Mouse (Mus musculus) CH12.LX (cell line): ENCODE measurements around the gene Gdf10. TPM values are rescaled to one million over a fixed set of nuclear protein-coding genes. Genes with fewer than 3 reads are reported as not detected.

Experiments
- DNase-seq: peaks from one replicate; pipeline ENCODE4 v3.0.0-alpha.2; 2013; ENCODE audit errors: extremely low read depth
- H3K27ac ChIP-seq: 2 replicates; pipeline ENCODE4 v1.5.1; 2012; ENCODE audit warnings: low read depth, mild to moderate bottlenecking, control low read depth, moderate library complexity; ENCODE audit not compliant: insufficient read depth
- H3K27me3 ChIP-seq: replicated peaks from 2 replicates; pipeline ENCODE3; 2012; ENCODE audit warnings: inconsistent platforms
- H3K36me3 ChIP-seq, 2 experiments: replicated peaks in 1 of 2; 2 replicates each; pipeline versions ENCODE3 to v1.6.1; 2012; ENCODE audit warnings: inconsistent platforms in 1 of 2, low read length in 1 of 2, mild to moderate bottlenecking in 1 of 2, mixed read lengths in 1 of 2, moderate library complexity in 1 of 2; ENCODE audit not compliant: control insufficient read depth in 1 of 2, insufficient read depth in 1 of 2
- H3K4me1 ChIP-seq, 2 experiments: 2 replicates each; pipeline ENCODE4 v1.6.1; 2012; ENCODE audit warnings: inconsistent platforms in 1 of 2, moderate library complexity in 1 of 2; ENCODE audit not compliant: insufficient read depth in 2 of 2, control insufficient read depth in 1 of 2
- H3K4me2 ChIP-seq: 2 replicates; pipeline ENCODE4 v1.6.1; 2012; ENCODE audit warnings: low read depth, mild to moderate bottlenecking, control low read depth; ENCODE audit not compliant: poor library complexity, insufficient read depth, severe bottlenecking
- H3K4me3 ChIP-seq, 3 experiments: fragments of 150-350 bp in 1 of 3; sonication (generic) in 1 of 3; replicated peaks in 1 of 3; 2 replicates each; pipeline versions ENCODE3 to v1.5.1; 2011 to 2012; ENCODE audit warnings: low read depth in 2 of 3, low read length in 2 of 3, mild to moderate bottlenecking in 2 of 3, moderate library complexity in 2 of 3, control low read depth in 1 of 3, improper control_type of control experiment in 1 of 3, inconsistent platforms in 1 of 3, mixed read lengths in 1 of 3; ENCODE audit not compliant: poor library complexity in 1 of 3
- H3K79me2 ChIP-seq: replicated peaks from 2 replicates; pipeline ENCODE4 v1.6.1; 2012; ENCODE audit warnings: mild to moderate bottlenecking, moderate library complexity; ENCODE audit not compliant: control insufficient read depth, poor library complexity, insufficient read depth, severe bottlenecking; ENCODE audit errors: extremely low read depth
- H3K9ac ChIP-seq: 2 replicates; pipeline ENCODE4 v1.6.1; 2012; ENCODE audit warnings: low read depth, mild to moderate bottlenecking, control low read depth, moderate library complexity; ENCODE audit not compliant: insufficient read depth
- H3K9me3 ChIP-seq: replicated peaks from 2 replicates; pipeline ENCODE3; 2012; ENCODE audit warnings: low read length, inconsistent platforms, mixed read lengths
- BHLHE40 ChIP-seq: IDR thresholded peaks from 2 replicates; pipeline ENCODE4 v1.6.1; 2011; ENCODE audit warnings: mild to moderate bottlenecking, low read depth, low read length, improper control_type of control experiment
- CHD2 ChIP-seq: IDR thresholded peaks from 2 replicates; pipeline ENCODE4 v1.6.1; 2011; ENCODE audit warnings: low read length, improper control_type of control experiment
- E2F4 ChIP-seq: IDR thresholded peaks from 2 replicates; pipeline ENCODE4 v1.6.1; 2011; ENCODE audit warnings: low read depth, low read length, improper control_type of control experiment; ENCODE audit not compliant: insufficient replicate concordance
- HCFC1 ChIP-seq: IDR thresholded peaks from 2 replicates; pipeline ENCODE4 v1.6.1; 2012; ENCODE audit warnings: low read depth, mild to moderate bottlenecking, inconsistent platforms, low read length, improper control_type of control experiment
- JUND ChIP-seq: conservative IDR thresholded peaks from 2 replicates; pipeline ENCODE4 v1.6.1; 2011; ENCODE audit warnings: low read depth, low read length, improper control_type of control experiment
- KAT2A ChIP-seq: IDR thresholded peaks from 2 replicates; pipeline ENCODE4 v1.6.1; 2012; ENCODE audit warnings: low read length, improper control_type of control experiment, inconsistent platforms; ENCODE audit not compliant: insufficient replicate concordance
- MAFK ChIP-seq: IDR thresholded peaks from 2 replicates; pipeline ENCODE4 v1.6.1; 2011; ENCODE audit warnings: low read length, improper control_type of control experiment; ENCODE audit not compliant: insufficient replicate concordance
- MAX ChIP-seq: IDR thresholded peaks from 2 replicates; pipeline ENCODE4 v1.6.1; 2011; ENCODE audit warnings: low read length, improper control_type of control experiment
- MAZ ChIP-seq: IDR thresholded peaks from 2 replicates; pipeline ENCODE4 v1.6.1; 2012; ENCODE audit warnings: low read depth, mild to moderate bottlenecking, inconsistent platforms, low read length, improper control_type of control experiment, moderate library complexity
- MEF2A ChIP-seq: IDR thresholded peaks from 2 replicates; pipeline ENCODE4 v1.6.1; 2014; ENCODE audit warnings: low read depth, mild to moderate bottlenecking, inconsistent platforms, low read length, improper control_type of control experiment, borderline replicate concordance
- POLR2AphosphoS2 ChIP-seq: IDR thresholded peaks from 2 replicates; pipeline ENCODE4 v1.6.1; 2011; ENCODE audit warnings: low read depth, low read length, improper control_type of control experiment
- RCOR1 ChIP-seq: conservative IDR thresholded peaks from 2 replicates; pipeline ENCODE4 v1.6.1; 2012; ENCODE audit warnings: low read depth, mild to moderate bottlenecking, inconsistent platforms, low read length, improper control_type of control experiment
- UBTF ChIP-seq: IDR thresholded peaks from 2 replicates; pipeline ENCODE4 v1.6.1; 2012; ENCODE audit warnings: low read depth, mild to moderate bottlenecking, inconsistent platforms, low read length, improper control_type of control experiment, moderate library complexity
- USF1 ChIP-seq: IDR thresholded peaks from 2 replicates; pipeline ENCODE4 v1.6.1; 2014; ENCODE audit warnings: low read depth, mild to moderate bottlenecking, inconsistent platforms, low read length, improper control_type of control experiment
- USF2 ChIP-seq: conservative IDR thresholded peaks from 2 replicates; pipeline ENCODE4 v1.6.1; 2011; ENCODE audit warnings: low read depth, low read length, improper control_type of control experiment
- ZMIZ1 ChIP-seq: IDR thresholded peaks from 2 replicates; pipeline ENCODE4 v1.6.1; 2012; ENCODE audit warnings: low read depth, mild to moderate bottlenecking, inconsistent platforms, low read length, improper control_type of control experiment
- ZNF384 ChIP-seq: IDR thresholded peaks from 2 replicates; pipeline ENCODE4 v1.6.1; 2012; ENCODE audit warnings: low read depth, low read length, improper control_type of control experiment, inconsistent platforms
- dilution Hi-C: fragments of 300-500 bp; cut with MboI; formaldehyde crosslinking; loops from 2 replicates; pipeline ENCODE4 v1.14.3; 2020; ENCODE audit warnings: low sequenced_read_pairs; ENCODE audit not compliant: extremely low pct_unique_long_range_greater_than_20kb, extremely low pct_ligation_motif_present
- in situ Hi-C: fragments of 300-500 bp; cut with MboI; formaldehyde crosslinking; loops from 3 replicates; pipeline ENCODE4 v1.14.3; 2019; ENCODE audit warnings: low sequenced_read_pairs, low pct_ligation_motif_present, low pct_unique_long_range_greater_than_20kb, mixed read lengths
- polyA plus RNA-seq: library from polyadenylated mRNA; unstranded; fragments of >175 nt; gene quantifications from 2 replicates; pipeline ENCODE4 v1.2.1, GENCODE M21; 2012; ENCODE audit warnings: low read depth; ENCODE audit not compliant: insufficient read length
- total RNA-seq, 2 experiments: library from RNA; depleted of rRNA; stranded (reverse); fragments of 300-350 nt in 1 of 2; fragments of >200 nt in 1 of 2; gene quantifications; 2 replicates each; pipeline ENCODE4 v1.2.3; 2012 to 2014

Gdf10 gene
- total and polyA plus RNA-seq, 3 experiments: not detected

DNA sequence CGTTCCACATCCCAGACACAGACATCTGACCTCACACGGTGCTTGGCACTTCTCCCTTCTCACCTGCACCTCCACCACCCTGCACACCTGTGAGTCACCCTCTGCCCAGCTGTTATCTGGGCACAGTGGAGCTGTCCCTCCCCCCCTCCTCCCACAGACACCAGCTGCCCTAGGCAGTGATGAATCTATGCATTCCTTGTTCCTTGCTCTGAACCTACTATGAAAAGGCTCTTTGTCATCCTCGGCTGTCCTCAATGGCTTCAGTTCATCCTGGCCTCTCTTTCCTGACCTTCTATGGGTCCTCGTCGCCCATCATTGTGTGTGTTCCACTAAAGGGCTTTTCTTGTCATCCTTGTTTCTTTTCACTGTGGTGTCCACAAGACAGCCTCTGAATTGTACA, 51.4 kb downstream of the Gdf10 start:
- in situ Hi-C loops (no loop called here), dilution Hi-C loops (no loop called here)
- TF ChIP-seq ZMIZ1: no peak
- no peak for TF ChIP-seq HCFC1
- no peak for TF ChIP-seq KAT2A
- TF ChIP-seq ZNF384: no peak
- H3K27ac ChIP-seq: no peak overlapping the region
- no peaks in the 10 kb centered on the region for H3K79me2 ChIP-seq
- H3K36me3 ChIP-seq: no peaks in the 10 kb centered on the region
- H3K4me1 ChIP-seq: peaks cover 0 to 6% of the 10 kb centered on the region in 2 experiments; a peak in 1 of 4 replicates
- H3K27me3 ChIP-seq: peaks cover 5% of the 10 kb centered on the region
- no peak for DNase-seq
- H3K9me3 ChIP-seq: no peaks in the 10 kb centered on the region
- H3K4me2 ChIP-seq: no peak overlapping the region
- H3K9ac ChIP-seq: no peak overlapping the region
- no peak overlapping the region for H3K4me3 ChIP-seq

DNA sequence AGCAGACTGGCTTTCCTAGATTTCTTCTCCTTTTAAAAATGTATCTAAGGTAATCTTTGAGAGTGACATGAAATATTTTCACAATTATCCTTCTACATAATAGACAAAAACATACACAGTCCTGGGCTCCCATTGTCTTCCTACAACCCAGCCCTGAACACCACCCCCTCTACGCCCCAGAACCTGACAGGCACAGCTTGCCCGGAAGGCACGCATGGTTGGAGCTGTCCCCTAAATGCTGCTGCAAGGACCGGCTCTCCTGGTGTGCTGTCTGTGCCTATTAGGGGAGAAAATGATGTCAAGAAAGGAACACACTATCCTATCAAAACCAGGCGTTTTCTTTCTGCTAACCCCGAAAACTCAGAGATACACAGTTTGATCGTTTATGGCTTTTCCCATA, 54.4 kb downstream of the Gdf10 start:
- TF ChIP-seq CHD2: no peak
- TF ChIP-seq POLR2AphosphoS2: no peak
- no peak for TF ChIP-seq RCOR1
- TF ChIP-seq E2F4: no peak
- no peak for TF ChIP-seq BHLHE40
- TF ChIP-seq MAX: no peak
- no peak for TF ChIP-seq USF2
- TF ChIP-seq MAFK: no peak
- no peak for TF ChIP-seq MAZ
- no peak for TF ChIP-seq USF1
- no peak for TF ChIP-seq MEF2A
- TF ChIP-seq KAT2A: no peak
- no peak for TF ChIP-seq JUND
- TF ChIP-seq UBTF: no peak
- TF ChIP-seq, all 38 proteins: peak for 0
- DNase-seq: no peak
- in situ Hi-C loops (no loop called here), dilution Hi-C loops (no loop called here)
- H3K4me1 ChIP-seq: peaks cover 0 to 4% of the 10 kb centered on the region in 2 experiments; a peak in 1 of 4 replicates
- H3K9me3 ChIP-seq: no peaks in the 10 kb centered on the region
- no peak overlapping the region for H3K4me2 ChIP-seq
- H3K27me3 ChIP-seq: peaks cover 5% of the 10 kb centered on the region
- no peak overlapping the region for H3K4me3 ChIP-seq
- H3K36me3 ChIP-seq: no peaks in the 10 kb centered on the region
- H3K27ac ChIP-seq: no peak overlapping the region
- no peaks in the 10 kb centered on the region for H3K79me2 ChIP-seq
- H3K9ac ChIP-seq: no peak overlapping the region
